ENCODE assay signal across 13 mouse cellular contexts in the genomic region with DNA sequence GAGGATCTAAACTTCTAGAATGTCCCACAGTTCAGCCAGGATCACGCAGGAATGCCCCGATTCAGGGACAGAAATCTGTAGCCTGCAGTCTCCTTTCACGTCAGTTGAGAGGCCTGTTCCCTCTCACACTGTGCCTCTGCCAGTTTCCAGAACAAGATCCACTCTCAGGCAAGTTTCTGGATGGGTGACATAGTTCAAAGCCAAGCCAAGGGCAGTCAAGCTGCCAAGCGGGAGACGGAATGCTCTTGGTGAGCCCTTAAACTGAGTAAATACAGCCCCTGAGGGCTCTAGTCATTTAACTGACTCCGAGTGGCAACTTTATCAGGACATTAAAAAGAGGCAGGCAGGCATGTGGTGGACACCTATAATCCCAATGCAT. TPM values are rescaled to one million over a fixed set of nuclear protein-coding genes. Genes with fewer than 3 reads are reported as not detected.
DNase-seq lines count a peak whose midpoint lies in the region; ATAC-seq and TF ChIP-seq lines count a peak whose summit lies in the region.
"Had no signal": no experiment of that assay in that cellular context is flagged by ENCODE, and none has a peak within 500 bp of the region (broad histone marks: within the 10 kb centered on the region; RNA-seq: fewer than 3 reads in every experiment).

No protein-coding gene starts in this region.

- peak overlapping the region; percentile 86 for H3K27ac ChIP-seq in lung, embryonic 14.5 days (ENCODE audit: low read depth)
- H3K27ac ChIP-seq: forebrain, embryonic 12.5 days; midbrain, embryonic 12.5 days; neural tube, embryonic 13.5 days had no signal

- no peak overlapping the region for H3K9ac ChIP-seq in lung, embryonic 14.5 days
- H3K9ac ChIP-seq: forebrain, embryonic 12.5 days; midbrain, embryonic 12.5 days; neural tube, embryonic 13.5 days had no signal

- H3K36me3 ChIP-seq in lung, embryonic 14.5 days (ENCODE audit: insufficient read depth), result no peaks in the 10 kb centered on the region
- H3K36me3 ChIP-seq: forebrain, embryonic 12.5 days; midbrain, embryonic 12.5 days; neural tube, embryonic 13.5 days had no signal

- no peak for TF ChIP-seq CTCF in brain, embryonic 14.5 days (IDR thresholded peaks at IDR 0.05; ENCODE audit: borderline replicate concordance, extremely low read depth, insufficient read depth, insufficient read length)
- TF ChIP-seq CTCF in lung, embryonic 14.5 days (IDR thresholded peaks at IDR 0.05; ENCODE audit: low read depth), result no peak

- peak; percentile 81 for ATAC-seq in lung, embryonic 14.5 days (ENCODE audit: insufficient read depth)

- intact Hi-C loops in heart, postnatal 36 days (cut with DNase I), result loop anchor here (2.0 kb wide), 1 partner anchor 106 kb away; no protein-coding TSS in a partner anchor

- no peak overlapping the region for H3K4me2 ChIP-seq in lung, embryonic 14.5 days
- H3K4me2 ChIP-seq: forebrain, embryonic 12.5 days; midbrain, embryonic 12.5 days; neural tube, embryonic 13.5 days had no signal

- no peak overlapping the region for H3K4me3 ChIP-seq in lung, embryonic 14.5 days (ENCODE audit: low read depth, low read length)
- H3K4me3 ChIP-seq: forebrain, embryonic 12.5 days; midbrain, embryonic 12.5 days; neural tube, embryonic 13.5 days had no signal

- H3K27me3 ChIP-seq in lung, embryonic 14.5 days (ENCODE audit: insufficient read depth, low read length), result no peaks in the 10 kb centered on the region
- H3K27me3 ChIP-seq: forebrain, embryonic 12.5 days; midbrain, embryonic 12.5 days; neural tube, embryonic 13.5 days had no signal

- 39% methylated on average over 6 of the region's 6 CpGs for WGBS in lung, embryonic 14.5 days

- H3K9me3 ChIP-seq in lung, embryonic 14.5 days (ENCODE audit: low read depth, low read length), result no peaks in the 10 kb centered on the region
- H3K9me3 ChIP-seq: forebrain, embryonic 12.5 days; midbrain, embryonic 12.5 days; neural tube, embryonic 13.5 days had no signal

- no peak for TF ChIP-seq POLR2A in brain, embryonic 14.5 days (IDR thresholded peaks at IDR 0.05; ENCODE audit: borderline replicate concordance, extremely low read depth, insufficient read depth, insufficient read length, poor library complexity, severe bottlenecking)

- H3K4me1 ChIP-seq in lung, embryonic 14.5 days (ENCODE audit: insufficient read depth), result no peaks in the 10 kb centered on the region
- H3K4me1 ChIP-seq: forebrain, embryonic 12.5 days; midbrain, embryonic 12.5 days; neural tube, embryonic 13.5 days had no signal

- DNase-seq in brain, embryonic 14.5 days (ENCODE audit: low read depth), result peak; percentile 6
- peak; percentile 18 to 37 for DNase-seq in gastrocnemius, adult 8-10 months (ENCODE audit: low spot score in 2 of 2)
- peak; percentile 17 to 25 for DNase-seq in heart, postnatal 36 days
- DNase-seq in lung, embryonic 14.5 days, result peak; percentile 61
- DNase-seq in natural killer cell, adult 2 months (ENCODE audit: low spot score in 2 of 2), result no peak
- no peak for DNase-seq in frontal cortex, postnatal 25 days (ENCODE audit: low spot score in 2 of 2)
- no peak for DNase-seq in right cerebral cortex, postnatal 4 days
- DNase-seq: embryo, embryonic 11 days had no signal

RNA-seq across cellular contexts. Expression of a gene that starts 32.7 kb away (rescaled TPM):
- 0.18 and 0.51 TPM in 2 replicates for polyA plus RNA-seq in brain, embryonic 14.5 days (2012; rRNA removed)
- under 1 TPM in 3 of 4 experiments, not detected in 1; 0.02 to 0.05 (median 0.02) TPM for total RNA-seq in gastrocnemius, adult 8-10 months (2022)
- under 1 TPM; 0.03 TPM for total RNA-seq in heart, postnatal 36 days (2021)
- 0.29 and 0.53 TPM in 2 replicates for polyA plus RNA-seq in lung, embryonic 14.5 days (2014; fragmentation: Nextera tagmentation; extraction: Ambion mirVana)
- total RNA-seq: liver, adult 2 months had no signal
- polyA plus RNA-seq: liver, adult 2 months; small intestine, adult 2 months had no signal

RNA-seq across cellular contexts. Expression of a gene that starts 53.9 kb away (rescaled TPM):
- polyA plus RNA-seq in brain, embryonic 14.5 days (2012; rRNA removed), result 340 and 497 TPM in 2 replicates
- total RNA-seq in gastrocnemius, adult 8-10 months (2022), result 100 to 1,000 TPM in 3 of 4 experiments, 10 to 100 TPM in 1; 94.4 to 242 (median 133) TPM
- total RNA-seq in heart, postnatal 36 days (2021), result 100 to 1,000 TPM; 645 to 801 TPM
- 1,429 and 1,454 TPM in 2 replicates for polyA plus RNA-seq in lung, embryonic 14.5 days (2014; fragmentation: Nextera tagmentation; extraction: Ambion mirVana)

Comparison
In these comparisons a context has a peak if more than half of its experiments do, and no peak if none do; other contexts are left out.
1. DNase-seq: peak in brain, embryonic 14.5 days (single experiment), gastrocnemius, adult 8-10 months (2 of 2), heart, postnatal 36 days (2 of 2) and lung, embryonic 14.5 days (single experiment); none in natural killer cell, adult 2 months (0 of 2), frontal cortex, postnatal 25 days (0 of 2) and right cerebral cortex, postnatal 4 days (single experiment).